Mouse (Mus musculus): Measurements from ENCODE around the gene Efcab2. TPM values are rescaled to one million over a fixed set of nuclear protein-coding genes. Genes with fewer than 3 reads are reported as not detected.

Gene Efcab2
- polyA plus RNA-seq, 1 experiment from 2014 or later, result 5.9 TPM

DNA sequence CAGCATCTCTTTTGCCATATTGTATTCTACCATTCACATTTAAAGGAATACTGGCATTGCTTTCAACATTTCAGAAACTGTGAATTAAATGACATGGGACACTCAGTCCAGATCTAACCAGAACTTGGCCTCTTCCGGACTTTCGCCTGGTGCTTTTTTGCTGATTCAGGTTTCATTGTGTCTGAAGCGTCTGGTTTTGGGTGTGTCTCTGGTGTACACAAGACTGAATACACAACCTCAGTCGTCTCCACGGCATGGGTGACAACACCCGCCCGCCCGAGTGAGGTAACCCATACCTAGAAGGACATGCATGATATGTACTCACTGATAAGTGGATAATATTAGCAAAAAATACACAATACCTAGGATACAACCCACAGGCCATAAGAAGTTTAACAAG lies 101.1 kb downstream of the Efcab2 start:
- ATAC-seq, result no peak

DNA sequence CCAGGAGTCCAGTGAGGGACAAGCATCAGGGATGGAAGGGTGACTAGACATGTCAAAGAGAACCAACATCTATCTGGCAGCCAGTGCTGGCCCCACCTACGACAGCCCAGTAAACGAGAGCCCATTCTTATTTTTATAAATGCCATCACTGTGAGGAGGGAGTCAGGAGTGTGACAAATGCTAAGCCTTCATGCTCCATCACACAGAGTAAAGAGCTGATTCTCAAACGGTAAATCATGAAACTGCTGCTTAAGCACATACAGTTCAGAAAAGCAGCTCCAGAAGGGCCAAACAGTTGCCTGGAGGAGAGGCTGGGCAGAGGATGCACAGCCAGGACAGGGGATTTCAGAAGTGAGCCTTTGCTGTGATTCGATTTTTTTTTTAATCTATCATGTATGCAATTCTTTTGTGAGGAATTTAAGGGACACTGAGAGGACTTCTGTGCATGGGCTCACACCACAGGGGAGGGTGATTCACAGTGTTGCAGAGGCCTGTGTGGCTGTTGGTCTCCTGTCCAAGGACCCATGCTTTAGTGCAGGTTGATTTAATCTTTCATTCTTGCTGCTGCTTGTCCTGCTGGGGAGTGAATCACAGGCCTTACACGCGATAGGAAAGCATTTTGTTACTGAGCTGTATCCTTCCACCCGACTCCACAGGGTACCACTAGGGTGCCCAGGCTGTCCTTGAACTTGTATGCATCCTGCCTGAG lies 106.6 kb downstream of the Efcab2 start:
- H3K9me3 ChIP-seq (replicated peaks; ENCODE audit: control insufficient read depth, low read length), result no peaks in the 10 kb centered on the region
- 32% methylated on average over 7 of the region's 7 CpGs for WGBS
- no peaks in the 10 kb centered on the region for H3K27me3 ChIP-seq (replicated peaks; ENCODE audit: control insufficient read depth, insufficient read depth, low read length)
- H3K27ac ChIP-seq (ENCODE audit: low read depth, low read length), result no peak overlapping the region
- H3K4me2 ChIP-seq (ENCODE audit: low read length), result no peak overlapping the region
- H3K4me3 ChIP-seq (ENCODE audit: low read depth, low read length), result no peak overlapping the region
- DNase-seq (ENCODE audit: low spot score) (no peak), ATAC-seq (no peak)
- H3K36me3 ChIP-seq (ENCODE audit: control insufficient read depth, insufficient read depth, low read length), result no peaks in the 10 kb centered on the region
- H3K4me1 ChIP-seq (ENCODE audit: control insufficient read depth, insufficient read depth, low read length), result no peaks in the 10 kb centered on the region
- no peak overlapping the region for H3K9ac ChIP-seq (ENCODE audit: low read length)

More for the DNA sequence above, 101.1 kb downstream of the Efcab2 start:
- no peaks in the 10 kb centered on the region for H3K4me1 ChIP-seq (ENCODE audit: control insufficient read depth, insufficient read depth, low read length)
- no peaks in the 10 kb centered on the region for H3K27me3 ChIP-seq (replicated peaks; ENCODE audit: control insufficient read depth, insufficient read depth, low read length)
- no peak overlapping the region for H3K9ac ChIP-seq (ENCODE audit: low read length)
- H3K9me3 ChIP-seq (replicated peaks; ENCODE audit: control insufficient read depth, low read length), result no peaks in the 10 kb centered on the region
- no peak overlapping the region for H3K4me3 ChIP-seq (ENCODE audit: low read depth, low read length)
- no peak overlapping the region for H3K4me2 ChIP-seq (ENCODE audit: low read length)
- no peak for DNase-seq (ENCODE audit: low spot score)
- WGBS, result 94% methylated on average over 8 of the region's 8 CpGs
- H3K27ac ChIP-seq (ENCODE audit: low read depth, low read length), result no peak overlapping the region
- H3K36me3 ChIP-seq (ENCODE audit: control insufficient read depth, insufficient read depth, low read length), result no peaks in the 10 kb centered on the region

DNA sequence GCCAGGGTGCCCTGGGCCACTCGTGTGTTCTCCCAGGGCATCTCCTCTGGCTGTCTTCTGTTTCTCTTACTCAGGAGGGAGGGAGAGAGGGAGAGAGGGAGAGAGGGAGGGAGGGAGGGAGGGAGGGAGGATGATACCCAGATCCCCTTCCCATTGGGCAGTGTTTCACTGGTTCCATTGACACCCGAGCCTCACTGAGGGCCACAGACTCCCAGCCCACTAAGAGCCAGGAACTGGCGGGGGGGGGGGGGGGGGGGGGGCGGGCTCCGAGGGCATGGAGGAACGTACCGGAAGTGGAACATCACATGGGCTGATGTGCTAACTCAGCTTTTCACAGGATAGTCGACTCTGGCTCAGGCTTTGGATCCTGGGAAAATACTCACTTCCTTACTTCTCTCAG lies 108.1 kb downstream of the Efcab2 start:
- 52% methylated on average over 5 of the region's 8 CpGs for WGBS
- DNase-seq (ENCODE audit: low spot score) (no peak), ATAC-seq (no peak)
- no peaks in the 10 kb centered on the region for H3K4me1 ChIP-seq (ENCODE audit: control insufficient read depth, insufficient read depth, low read length)
- H3K27me3 ChIP-seq (replicated peaks; ENCODE audit: control insufficient read depth, insufficient read depth, low read length), result no peaks in the 10 kb centered on the region
- H3K27ac ChIP-seq (ENCODE audit: low read depth, low read length), result no peak overlapping the region
- no peak overlapping the region for H3K4me2 ChIP-seq (ENCODE audit: low read length)
- H3K9ac ChIP-seq (ENCODE audit: low read length), result no peak overlapping the region
- no peaks in the 10 kb centered on the region for H3K36me3 ChIP-seq (ENCODE audit: control insufficient read depth, insufficient read depth, low read length)
- H3K4me3 ChIP-seq (ENCODE audit: low read depth, low read length), result no peak overlapping the region
- no peaks in the 10 kb centered on the region for H3K9me3 ChIP-seq (replicated peaks; ENCODE audit: control insufficient read depth, low read length)

DNA sequence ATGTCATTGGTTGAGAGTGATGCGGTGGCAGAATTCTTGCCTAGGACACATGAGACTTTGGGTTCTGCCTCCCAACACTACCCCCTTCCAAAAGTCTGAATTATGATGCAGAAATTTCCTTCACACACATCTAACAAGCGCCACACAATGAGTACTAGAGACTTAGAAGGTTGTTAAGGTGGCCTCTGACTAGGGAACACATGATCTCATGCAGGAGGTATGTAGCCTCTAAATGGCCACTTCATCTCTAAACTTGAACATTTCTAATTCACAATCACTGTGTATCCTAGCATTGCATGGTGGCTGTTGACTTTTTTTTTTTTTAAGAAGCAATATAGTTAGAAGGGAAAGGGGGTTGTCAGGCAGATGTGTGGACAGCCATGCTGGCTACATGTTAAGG lies 110.0 kb downstream of the Efcab2 start:
- DNase-seq (ENCODE audit: low spot score) (no peak), ATAC-seq (no peak)
- Histone ChIP-seq H3K36me3 (ENCODE audit: control insufficient read depth, insufficient read depth, low read length) (no peaks in the 10 kb centered on the region), H3K27ac (ENCODE audit: low read depth, low read length) (no peak overlapping the region), H3K4me2 (ENCODE audit: low read length) (no peak overlapping the region), H3K9ac (ENCODE audit: low read length) (no peak overlapping the region), H3K27me3 (replicated peaks; ENCODE audit: control insufficient read depth, insufficient read depth, low read length) (no peaks in the 10 kb centered on the region), H3K4me3 (ENCODE audit: low read depth, low read length) (no peak overlapping the region), H3K9me3 (replicated peaks; ENCODE audit: control insufficient read depth, low read length) (no peaks in the 10 kb centered on the region), H3K4me1 (ENCODE audit: control insufficient read depth, insufficient read depth, low read length) (no peaks in the 10 kb centered on the region)
- 80% methylated on average over 2 of the region's 2 CpGs for WGBS

DNA sequence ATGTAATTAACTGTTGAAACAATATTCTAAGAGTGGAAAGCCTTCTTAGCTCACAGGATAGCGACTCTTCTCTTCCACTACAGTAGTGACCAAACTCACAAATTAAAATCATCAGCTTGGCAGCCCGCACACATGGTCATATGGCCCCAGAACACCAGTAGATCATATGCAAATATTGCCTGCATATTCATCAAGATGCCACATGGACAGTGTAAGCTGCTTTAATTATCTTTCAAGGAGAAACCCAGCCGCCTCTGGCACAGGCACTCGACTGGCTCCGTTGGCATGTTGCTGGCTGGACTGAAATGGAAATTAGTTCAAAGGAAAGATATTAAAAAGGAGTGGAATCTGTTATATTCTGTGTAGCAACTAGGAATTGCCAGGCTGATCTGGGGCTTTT lies 116.5 kb downstream of the Efcab2 start:
- Histone ChIP-seq H3K9me3 (replicated peaks; ENCODE audit: control insufficient read depth, low read length) (no peaks in the 10 kb centered on the region), H3K4me3 (ENCODE audit: low read depth, low read length) (no peak overlapping the region), H3K9ac (ENCODE audit: low read length) (no peak overlapping the region), H3K27ac (ENCODE audit: low read depth, low read length) (no peak overlapping the region), H3K36me3 (ENCODE audit: control insufficient read depth, insufficient read depth, low read length) (no peaks in the 10 kb centered on the region), H3K4me1 (ENCODE audit: control insufficient read depth, insufficient read depth, low read length) (no peaks in the 10 kb centered on the region), H3K4me2 (ENCODE audit: low read length) (no peak overlapping the region), H3K27me3 (replicated peaks; ENCODE audit: control insufficient read depth, insufficient read depth, low read length) (no peaks in the 10 kb centered on the region)
- ATAC-seq, result peak; percentile 82
- 31% methylated on average over 5 of the region's 5 CpGs for WGBS
- peak; percentile 78 for DNase-seq (ENCODE audit: low spot score)

DNA sequence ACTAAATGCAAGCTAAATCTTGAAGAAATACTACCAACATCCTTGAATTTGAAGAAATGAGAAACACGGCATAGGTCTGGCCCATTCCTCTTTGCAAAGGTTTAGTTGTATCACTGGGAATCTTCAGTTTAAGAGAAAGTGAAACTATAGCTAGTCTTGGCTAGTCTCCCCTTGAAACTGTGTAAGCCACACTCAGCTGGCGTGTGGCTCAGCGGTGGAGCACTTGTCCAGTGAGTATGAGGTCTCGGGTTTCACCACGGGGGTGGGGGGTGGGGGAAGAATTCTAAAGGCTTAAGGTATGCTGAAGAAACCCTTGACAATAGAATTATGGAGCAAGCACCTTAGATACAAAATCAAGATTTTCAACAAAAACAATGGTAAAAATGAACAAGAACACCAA lies 117.3 kb downstream of the Efcab2 start:
- Histone ChIP-seq H3K27me3 (replicated peaks; ENCODE audit: control insufficient read depth, insufficient read depth, low read length) (no peaks in the 10 kb centered on the region), H3K4me2 (ENCODE audit: low read length) (no peak overlapping the region), H3K4me1 (ENCODE audit: control insufficient read depth, insufficient read depth, low read length) (peaks cover 6% of the 10 kb centered on the region; the same call in 1 of the 2 replicates), H3K4me3 (ENCODE audit: low read depth, low read length) (no peak overlapping the region), H3K36me3 (ENCODE audit: control insufficient read depth, insufficient read depth, low read length) (no peaks in the 10 kb centered on the region), H3K9me3 (replicated peaks; ENCODE audit: control insufficient read depth, low read length) (no peaks in the 10 kb centered on the region), H3K27ac (ENCODE audit: low read depth, low read length) (no peak overlapping the region), H3K9ac (ENCODE audit: low read length) (no peak overlapping the region)
- ATAC-seq (no peak), DNase-seq (ENCODE audit: low spot score) (no peak)
- WGBS, result 43% methylated on average over 5 of the region's 5 CpGs

DNA sequence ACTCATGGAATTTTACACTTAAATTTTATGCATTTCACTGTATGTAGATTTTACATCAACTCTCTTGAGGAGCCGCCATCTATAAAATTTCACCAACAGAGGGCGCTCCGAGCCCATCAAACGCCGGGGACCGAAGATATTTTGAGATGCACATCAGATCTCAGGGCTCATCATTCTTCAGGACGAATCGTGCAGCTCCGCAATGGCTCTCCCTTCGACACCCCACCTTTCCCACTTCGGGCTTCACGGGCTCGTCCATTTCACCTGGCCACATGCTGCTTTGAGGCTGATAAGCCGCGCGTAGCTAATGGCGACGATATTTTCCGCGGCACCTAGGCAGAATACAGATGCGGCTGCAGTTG lies 121.3 kb downstream of the Efcab2 start:
- H3K27ac ChIP-seq (ENCODE audit: low read depth, low read length), result no peak overlapping the region
- 0 out of 2 replicates have a peak, but pooled peaks cover 5% of the 10 kb centered on the region for H3K27me3 ChIP-seq (replicated peaks; ENCODE audit: control insufficient read depth, insufficient read depth, low read length)

DNA sequence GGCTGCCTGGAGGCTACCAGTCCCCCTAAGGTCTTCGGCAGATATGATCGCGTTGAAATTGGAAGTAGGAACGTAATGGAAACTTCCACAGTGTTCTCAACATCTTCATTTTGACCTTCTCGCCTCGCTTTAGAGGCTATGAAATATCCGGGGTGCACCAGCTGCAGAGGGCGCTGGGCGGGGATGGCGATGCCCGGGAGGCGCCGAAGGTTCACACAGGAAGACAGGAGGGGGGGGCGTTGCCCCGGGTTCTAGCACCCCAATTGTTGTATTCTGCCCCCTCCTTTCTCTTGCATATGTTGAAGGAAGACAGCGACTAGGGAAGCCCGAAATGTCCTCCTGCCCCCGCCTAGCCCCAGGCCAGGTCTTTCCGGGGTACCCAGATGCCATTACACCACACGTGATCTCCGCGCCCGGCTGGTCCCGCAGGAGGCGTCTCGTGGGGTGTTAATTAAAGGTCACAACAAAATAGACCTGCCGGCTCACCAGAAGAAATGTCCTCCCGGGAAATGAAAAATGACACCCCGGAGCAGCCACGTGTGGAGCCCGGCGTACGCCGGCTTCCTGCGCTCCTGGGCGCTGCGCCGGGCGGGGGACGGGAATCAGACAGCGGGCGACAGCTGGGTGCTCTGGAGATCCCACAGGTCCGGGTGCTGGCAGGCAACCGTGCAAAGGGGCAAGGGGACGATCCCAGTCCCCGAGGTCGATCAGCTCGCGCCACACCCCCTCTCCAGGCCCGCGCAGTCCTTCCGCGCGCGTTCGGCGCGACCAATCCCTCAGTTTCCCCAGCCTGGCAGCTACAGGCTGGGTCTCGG lies 121.9 kb downstream of the Efcab2 start:
- no peaks in the 10 kb centered on the region for H3K36me3 ChIP-seq (ENCODE audit: control insufficient read depth, insufficient read depth, low read length)
- DNase-seq (ENCODE audit: low spot score) (peak; percentile 58), ATAC-seq (peak; percentile 24)
- peak overlapping the region; percentile 100 for H3K4me2 ChIP-seq (ENCODE audit: low read length)
- 0 out of 2 replicates have a peak, but pooled peaks cover 5% of the 10 kb centered on the region for H3K27me3 ChIP-seq (replicated peaks; ENCODE audit: control insufficient read depth, insufficient read depth, low read length)
- H3K9ac ChIP-seq (ENCODE audit: low read length), result peak overlapping the region; percentile 71
- H3K4me1 ChIP-seq (ENCODE audit: control insufficient read depth, insufficient read depth, low read length), result peaks cover 11% of the 10 kb centered on the region
- H3K4me3 ChIP-seq (ENCODE audit: low read depth, low read length), result peak overlapping the region; percentile 63
- H3K9me3 ChIP-seq (replicated peaks; ENCODE audit: control insufficient read depth, low read length), result no peaks in the 10 kb centered on the region
- WGBS, result under 1% methylated on average over 57 of the region's 59 CpGs
- H3K27ac ChIP-seq (ENCODE audit: low read depth, low read length), result no peak overlapping the region

More for the DNA sequence above, 121.3 kb downstream of the Efcab2 start:
- Histone ChIP-seq H3K4me2 (ENCODE audit: low read length) (peak overlapping the region; percentile 100), H3K9ac (ENCODE audit: low read length) (peak overlapping the region; percentile 71), H3K4me3 (ENCODE audit: low read depth, low read length) (peak overlapping the region; percentile 63), H3K36me3 (ENCODE audit: control insufficient read depth, insufficient read depth, low read length) (no peaks in the 10 kb centered on the region), H3K9me3 (replicated peaks; ENCODE audit: control insufficient read depth, low read length) (no peaks in the 10 kb centered on the region), H3K4me1 (ENCODE audit: control insufficient read depth, insufficient read depth, low read length) (peaks cover 11% of the 10 kb centered on the region)
- DNase-seq (ENCODE audit: low spot score) (peak; percentile 94), ATAC-seq (peak; percentile 14; the same call in 1 of the 2 replicates)
- under 1% methylated on average over 21 of the region's 21 CpGs for WGBS

All from forebrain, embryonic 14.5 days (tissue).